Mouse (Mus musculus) forelimb bud, embryonic 11.5 days (tissue): ENCODE measurements around the gene Cnn2.
A peak's percentile ranks its signal among the peaks of the same experiment; 100 is the strongest.

Source experiments
- DNase-seq: peaks from one replicate; pipeline ENCODE4 v3.0.0-alpha.2; 2012; ENCODE audit warnings: low read depth, low spot score

Cnn2 gene

GRCm38 (mm10) chr10:79969124-79969568 lies 19.2 kb upstream of the Cnn2 start:
- DNase-seq, result no peak

GRCm38 (mm10) chr10:79970415-79971182 lies 17.8 kb upstream of the Cnn2 start, which contains the start of gene Grin3b:
TSS of gene Grin3b (plus strand) at chr10:79970715.
- DNase-seq, result no peak

GRCm38 (mm10) chr10:79971183-79971497 lies 17.2 kb upstream of the Cnn2 start:
- DNase-seq, result no peak

- DNase-seq, result no peak
These were observed 15.6 kb upstream of the Cnn2 start for GRCm38 (mm10) chr10:79972831-79973230.

GRCm38 (mm10) chr10:79974087-79974486 lies 14.3 kb upstream of the Cnn2 start:
- no peak for DNase-seq

- DNase-seq, result no peak
These were observed 13.7 kb upstream of the Cnn2 start for GRCm38 (mm10) chr10:79974668-79975067.

GRCm38 (mm10) chr10:79976071-79976721 lies 12.2 kb upstream of the Cnn2 start:
- DNase-seq, result no peak

- no peak for DNase-seq
These were observed 11.7 kb upstream of the Cnn2 start for GRCm38 (mm10) chr10:79976722-79977107.

GRCm38 (mm10) chr10:79977324-79977723 lies 11.1 kb upstream of the Cnn2 start:
- DNase-seq, result no peak

- DNase-seq, result no peak
These were observed 10.3 kb upstream of the Cnn2 start for GRCm38 (mm10) chr10:79978061-79978460.

- DNase-seq, result no peak
These were observed 8.8 kb upstream of the Cnn2 start for GRCm38 (mm10) chr10:79979401-79980155.

GRCm38 (mm10) chr10:79983205-79983604 lies 5.2 kb upstream of the Cnn2 start:
- no peak for DNase-seq

GRCm38 (mm10) chr10:79983670-79984069 lies 4.7 kb upstream of the Cnn2 start:
- DNase-seq, result peak; percentile 68

GRCm38 (mm10) chr10:79984195-79984816 lies 4.1 kb upstream of the Cnn2 start, which contains the start of gene Tmem259:
TSS of gene Tmem259 (minus strand) at chr10:79984330.
- peak; percentile 88 for DNase-seq

- peak; percentile 98 for DNase-seq
These were observed 3.5 kb upstream of the Cnn2 start for GRCm38 (mm10) chr10:79984871-79985270.

- peak; percentile 54 for DNase-seq
These were observed 2.8 kb upstream of the Cnn2 start for GRCm38 (mm10) chr10:79985334-79986231.

- no peak for DNase-seq
These were observed 2.0 kb upstream of the Cnn2 start for GRCm38 (mm10) chr10:79986232-79986878.

- DNase-seq, result peak; percentile 91
These were observed 1.4 kb upstream of the Cnn2 start for GRCm38 (mm10) chr10:79986963-79987362.

- DNase-seq, result no peak
These were observed 446 bp upstream of the Cnn2 start for GRCm38 (mm10) chr10:79987771-79988505.
